Mouse (Mus musculus) mesoderm, embryonic 11.5 days (tissue): ENCODE measurements around the gene Gm36864.
A peak's percentile ranks its signal among the peaks of the same experiment; 100 is the strongest.

ENCODE experiments used
- DNase-seq: peaks from one replicate; pipeline ENCODE4 v3.0.0-alpha.2; 2012; ENCODE audit warnings: low read depth, low spot score

Gene Gm36864

GRCm38 (mm10) chr7:44257278-44257677, 21.3 kb downstream of the Gm36864 start, which contains the start of gene Acp4:
TSS of gene Acp4 (minus strand) at chr7:44257378.
- DNase-seq: no peak

- DNase-seq: no peak
Observed at GRCm38 (mm10) chr7:44260410-44260809, 24.4 kb downstream of the Gm36864 start.

- DNase-seq: no peak
Observed at GRCm38 (mm10) chr7:44261147-44261546, 25.2 kb downstream of the Gm36864 start, which contains the start of gene Gm15517. TSS of gene Gm15517 (plus strand) at chr7:44261447.

GRCm38 (mm10) chr7:44262791-44263643, 27.0 kb downstream of the Gm36864 start:
- DNase-seq: peak; percentile 95

GRCm38 (mm10) chr7:44268117-44268516, 32.1 kb downstream of the Gm36864 start:
- DNase-seq: no peak

GRCm38 (mm10) chr7:44269397-44269796, 33.4 kb downstream of the Gm36864 start:
- no peak for DNase-seq

GRCm38 (mm10) chr7:44271309-44271708, 35.3 kb downstream of the Gm36864 start:
- DNase-seq: no peak

- no peak for DNase-seq
Observed at GRCm38 (mm10) chr7:44272546-44272945, 36.6 kb downstream of the Gm36864 start.

- DNase-seq: no peak
Observed at GRCm38 (mm10) chr7:44273446-44273845, 37.5 kb downstream of the Gm36864 start.

- no peak for DNase-seq
Observed at GRCm38 (mm10) chr7:44274096-44274495, 38.1 kb downstream of the Gm36864 start.

GRCm38 (mm10) chr7:44275546-44275945, 39.6 kb downstream of the Gm36864 start:
- DNase-seq: no peak

- no peak for DNase-seq
Observed at GRCm38 (mm10) chr7:44276461-44277249, 40.7 kb downstream of the Gm36864 start.

GRCm38 (mm10) chr7:44277250-44277622, 41.3 kb downstream of the Gm36864 start:
- peak; percentile 53 for DNase-seq

GRCm38 (mm10) chr7:44280959-44281358, 45.0 kb downstream of the Gm36864 start:
- DNase-seq: no peak

GRCm38 (mm10) chr7:44281586-44281985, 45.6 kb downstream of the Gm36864 start:
- no peak for DNase-seq

- no peak for DNase-seq
Observed at GRCm38 (mm10) chr7:44287760-44288159, 51.8 kb downstream of the Gm36864 start.

- no peak for DNase-seq
Observed at GRCm38 (mm10) chr7:44290986-44291385, 55.0 kb downstream of the Gm36864 start.

GRCm38 (mm10) chr7:44291418-44291817, 55.4 kb downstream of the Gm36864 start:
- no peak for DNase-seq
